Mouse (Mus musculus): Measurements from ENCODE around the gene Hoxd10. TPM values are rescaled to one million over a fixed set of nuclear protein-coding genes. Genes with fewer than 3 reads are reported as not detected.
A peak's percentile ranks its signal among the peaks of the same experiment; 100 is the strongest.

Gene Hoxd10
- total RNA-seq, 2 experiments from 2014 or later: not detected

- no peak for DNase-seq
Measured at GRCm38 (mm10) chr2:74666411-74666810, 25.3 kb upstream of the Hoxd10 start.

GRCm38 (mm10) chr2:74667191-74667841, 24.4 kb upstream of the Hoxd10 start:
- DNase-seq: no peak

GRCm38 (mm10) chr2:74667842-74668357, 23.8 kb upstream of the Hoxd10 start, which contains the start of gene Hoxd13:
Gene Hoxd13 (plus strand): TSS chr2:74668310.
- DNase-seq: no peak

- DNase-seq: no peak
Measured at GRCm38 (mm10) chr2:74668370-74669229, 23.1 kb upstream of the Hoxd10 start.

GRCm38 (mm10) chr2:74669230-74669578, 22.5 kb upstream of the Hoxd10 start:
- DNase-seq: no peak

GRCm38 (mm10) chr2:74669650-74670235, 22.0 kb upstream of the Hoxd10 start:
- DNase-seq: no peak

GRCm38 (mm10) chr2:74670632-74671188, 21.0 kb upstream of the Hoxd10 start:
- no peak for DNase-seq

- no peak for DNase-seq
Measured at GRCm38 (mm10) chr2:74671847-74672246, 19.9 kb upstream of the Hoxd10 start.

- peak; percentile 75 for DNase-seq
Measured at GRCm38 (mm10) chr2:74672481-74673362, 19.0 kb upstream of the Hoxd10 start.

- no peak for DNase-seq
Measured at GRCm38 (mm10) chr2:74673835-74674425, 17.8 kb upstream of the Hoxd10 start.

- no peak for DNase-seq
Measured at GRCm38 (mm10) chr2:74674881-74675665, 16.7 kb upstream of the Hoxd10 start, which contains the start of gene Hoxd12. Gene Hoxd12 (plus strand): TSS chr2:74675013.

- no peak for DNase-seq
Measured at GRCm38 (mm10) chr2:74675666-74676282, 15.9 kb upstream of the Hoxd10 start.

GRCm38 (mm10) chr2:74676376-74677052, 15.2 kb upstream of the Hoxd10 start:
- DNase-seq: no peak

GRCm38 (mm10) chr2:74677106-74677505, 14.6 kb upstream of the Hoxd10 start:
- no peak for DNase-seq

GRCm38 (mm10) chr2:74678891-74679595, 12.7 kb upstream of the Hoxd10 start, which contains the start of gene Hoxd11:
Gene Hoxd11 (plus strand): TSS chr2:74679557.
- DNase-seq: no peak

GRCm38 (mm10) chr2:74679596-74679971, 12.1 kb upstream of the Hoxd10 start:
- DNase-seq: no peak

GRCm38 (mm10) chr2:74679980-74680379, 11.7 kb upstream of the Hoxd10 start:
- DNase-seq: no peak

- DNase-seq: no peak
Measured at GRCm38 (mm10) chr2:74680561-74681398, 10.9 kb upstream of the Hoxd10 start.
